Mouse (Mus musculus) naive thymus-derived CD4-positive, alpha-beta T cell, adult 2 months (primary cell): ENCODE measurements around the gene Vps18.

ENCODE experiments used
- DNase-seq: peaks from one replicate; pipeline ENCODE4 v3.0.0-alpha.2; 2011; ENCODE audit warnings: low read depth

Vps18 gene

GRCm38 (mm10) chr2:119344537-119345138 lies 56.1 kb downstream of the Vps18 start:
- DNase-seq = no peak
